In genomic region chr9:40455020-40455335, GRCm38 (mm10) we compare ENCODE assay signal across 8 mouse cellular contexts.
DNase-seq lines count a peak whose midpoint lies in the region; ATAC-seq and TF ChIP-seq lines count a peak whose summit lies in the region.

No protein-coding gene starts in this region.

- ATAC-seq in limb, embryonic 15.5 days (ENCODE audit: insufficient number of reproducible peaks, low FRiP score, low TSS enrichment, low read depth), result no peak
- 0 out of 2 replicates have a peak, but pooled peaks have one; percentile 12 for ATAC-seq in stomach, embryonic 16.5 days (ENCODE audit: insufficient read depth, low FRiP score)

- no peaks in the 10 kb centered on the region for H3K9me3 ChIP-seq in limb, embryonic 15.5 days
- no peaks in the 10 kb centered on the region for H3K9me3 ChIP-seq in stomach, embryonic 16.5 days (replicated peaks; ENCODE audit: control insufficient read depth, low read length)

- H3K9ac ChIP-seq in limb, embryonic 15.5 days, result peak overlapping the region; percentile 64; the same call in 1 of the 2 replicates
- peak overlapping the region; percentile 80 for H3K9ac ChIP-seq in stomach, embryonic 16.5 days (ENCODE audit: low read length)

- no peak for TF ChIP-seq CTCF in testis, adult 2 months (IDR thresholded peaks at IDR 0.05; ENCODE audit: control insufficient read depth, insufficient read depth, insufficient replicate concordance, low read depth, low read length)

- H3K4me3 ChIP-seq in testis, adult 2 months (ENCODE audit: control insufficient read depth, low read depth, low read length), result peak overlapping the region; percentile 80
- peak overlapping the region; percentile 60 for H3K4me3 ChIP-seq in limb, embryonic 15.5 days
- H3K4me3 ChIP-seq in stomach, embryonic 16.5 days (replicated peaks; ENCODE audit: low read length), result peak overlapping the region; percentile 77

- no peak for TF ChIP-seq POLR2A in testis, adult 2 months (IDR thresholded peaks at IDR 0.05; ENCODE audit: control insufficient read depth, low read depth, low read length)

- intact Hi-C loops in heart, postnatal 36 days (cut with DNase I), result loop anchor here (5.0 kb wide), 1 partner anchor 127 kb away; no protein-coding TSS in a partner anchor

- H3K27ac ChIP-seq in testis, adult 2 months (ENCODE audit: control insufficient read depth, insufficient read depth, low read depth, low read length), result peak overlapping the region; percentile 63
- H3K27ac ChIP-seq in limb, embryonic 15.5 days, result no peak overlapping the region; the same call in 1 of the 2 replicates
- H3K27ac ChIP-seq in stomach, embryonic 16.5 days (ENCODE audit: low read length), result peak overlapping the region; percentile 71; the same call in 1 of the 2 replicates

- 4% methylated on average over 8 of the region's 8 CpGs for WGBS in limb, embryonic 15.5 days
- 2% methylated on average over 8 of the region's 8 CpGs for WGBS in stomach, embryonic 16.5 days

- H3K36me3 ChIP-seq in testis, adult 2 months (ENCODE audit: control insufficient read depth, insufficient read depth, low read length), result no peaks in the 10 kb centered on the region
- H3K36me3 ChIP-seq in limb, embryonic 15.5 days, result no peaks in the 10 kb centered on the region
- no peaks in the 10 kb centered on the region for H3K36me3 ChIP-seq in stomach, embryonic 16.5 days (ENCODE audit: control insufficient read depth, insufficient read depth, low read length)

- DNase-seq in heart, adult 11 months, result peak; percentile 89
- no peak for DNase-seq in heart, postnatal 36 days
- DNase-seq in testis, postnatal 10 days (ENCODE audit: low spot score), result no peak
- no peak for DNase-seq in left cerebral cortex, adult 11 months (ENCODE audit: low spot score)
- no peak for DNase-seq in urinary bladder, postnatal 14 days (ENCODE audit: low spot score)

- H3K4me2 ChIP-seq in limb, embryonic 15.5 days, result peak overlapping the region; percentile 100
- peak overlapping the region; percentile 99 for H3K4me2 ChIP-seq in stomach, embryonic 16.5 days (ENCODE audit: low read depth, low read length)

- peaks cover 12% of the 10 kb centered on the region for H3K4me1 ChIP-seq in testis, adult 2 months (ENCODE audit: control insufficient read depth, insufficient read depth, low read length)
- H3K4me1 ChIP-seq in limb, embryonic 15.5 days, result peaks cover 20% of the 10 kb centered on the region
- peaks cover 22% of the 10 kb centered on the region for H3K4me1 ChIP-seq in stomach, embryonic 16.5 days (ENCODE audit: control insufficient read depth, insufficient read depth, low read length)

- H3K27me3 ChIP-seq in testis, adult 2 months (ENCODE audit: control insufficient read depth, insufficient read depth, low read length), result no peaks in the 10 kb centered on the region; the same call in 1 of the 2 replicates
- peaks cover 16% of the 10 kb centered on the region for H3K27me3 ChIP-seq in limb, embryonic 15.5 days
- no peaks in the 10 kb centered on the region for H3K27me3 ChIP-seq in stomach, embryonic 16.5 days (ENCODE audit: control insufficient read depth, insufficient read depth, low read length)
